Mouse (Mus musculus) adrenal gland, postnatal 4 days (tissue): ENCODE results near the gene Scn8a. TPM values are rescaled to one million over a fixed set of nuclear protein-coding genes. Genes with fewer than 3 reads are reported as not detected.

Experiments
- DNase-seq, 2 experiments: peaks; one replicate each; pipeline ENCODE4 v3.0.0; 2021 to 2022; ENCODE audit warnings: low spot score in 2 of 2, mixed read lengths in 2 of 2
- total RNA-seq, 2 experiments: library from RNA; stranded (reverse); gene quantifications; 2 replicates each; pipeline ENCODE4 v1.2.3; 2021

Scn8a gene
- total RNA-seq, 2 experiments from 2014 or later: 10.9 to 13.6 TPM

DNA sequence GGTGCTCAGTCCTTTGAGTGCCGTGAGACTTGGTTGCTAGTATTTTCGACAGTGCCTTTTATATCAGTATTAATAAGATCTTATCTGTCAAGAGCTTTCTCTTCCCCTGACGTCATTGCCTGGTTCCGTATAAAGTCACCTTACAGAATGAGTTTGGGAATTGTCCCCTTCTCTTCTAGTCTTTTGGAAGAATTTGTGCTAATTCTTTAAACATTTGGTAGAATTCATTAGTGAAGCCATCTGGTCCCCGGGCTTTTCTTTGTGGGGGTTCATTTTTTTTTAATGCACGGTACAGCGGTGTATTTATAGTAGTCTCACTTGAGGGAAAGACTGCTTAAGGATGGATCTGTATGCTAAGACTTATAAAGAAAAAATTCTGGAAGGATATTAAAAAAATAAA, 84.3 kb downstream of the Scn8a start:
- no peak for DNase-seq

DNA sequence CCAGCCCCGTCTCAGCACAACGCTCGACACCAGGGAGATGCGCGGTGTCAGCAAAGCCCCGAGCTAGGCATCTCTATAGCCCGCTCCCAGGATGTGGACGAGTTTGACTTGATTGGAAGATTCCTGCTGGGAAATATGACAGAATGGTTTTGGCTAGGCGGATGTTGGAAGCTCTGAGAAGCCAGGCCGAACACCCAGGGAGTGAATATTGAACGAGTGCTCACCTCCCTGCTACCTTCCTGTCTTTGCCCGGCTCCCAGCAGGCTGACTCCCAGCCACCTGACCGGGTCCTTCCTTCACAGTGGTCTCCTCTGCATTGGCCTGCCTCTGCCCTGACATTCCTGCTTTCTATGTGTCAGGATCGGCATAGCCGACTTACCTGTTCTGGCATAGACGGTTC, 85.1 kb downstream of the Scn8a start:
- no peak for DNase-seq

GRCm38 (mm10) chr15:100960958-100961357, 91.3 kb downstream of the Scn8a start:
- DNase-seq: no peak

DNA sequence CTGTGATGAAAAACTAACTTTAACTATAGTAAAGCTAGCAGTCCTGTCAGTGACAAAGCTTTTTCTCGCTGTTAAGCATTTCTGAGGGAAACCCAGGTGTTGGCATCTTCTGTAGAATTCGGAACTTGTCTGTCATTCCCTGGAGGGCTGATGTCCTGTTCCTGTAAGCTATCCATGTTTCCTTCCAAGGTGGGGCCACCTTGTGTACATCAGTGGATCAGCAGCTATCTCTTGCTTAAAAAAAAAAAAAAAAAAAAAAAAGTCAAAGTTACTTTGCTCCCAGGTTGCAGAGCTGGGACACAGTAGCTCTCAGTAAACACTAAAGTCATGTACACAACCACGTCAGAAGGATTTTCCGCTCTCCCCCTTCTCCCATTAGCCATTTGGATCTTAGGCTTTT, 91.9 kb downstream of the Scn8a start:
- no peak for DNase-seq

- DNase-seq: no peak
These were observed 101.8 kb downstream of the Scn8a start for GRCm38 (mm10) chr15:100971443-100971842.

GRCm38 (mm10) chr15:100972795-100973194, 103.1 kb downstream of the Scn8a start:
- no peak for DNase-seq

DNA sequence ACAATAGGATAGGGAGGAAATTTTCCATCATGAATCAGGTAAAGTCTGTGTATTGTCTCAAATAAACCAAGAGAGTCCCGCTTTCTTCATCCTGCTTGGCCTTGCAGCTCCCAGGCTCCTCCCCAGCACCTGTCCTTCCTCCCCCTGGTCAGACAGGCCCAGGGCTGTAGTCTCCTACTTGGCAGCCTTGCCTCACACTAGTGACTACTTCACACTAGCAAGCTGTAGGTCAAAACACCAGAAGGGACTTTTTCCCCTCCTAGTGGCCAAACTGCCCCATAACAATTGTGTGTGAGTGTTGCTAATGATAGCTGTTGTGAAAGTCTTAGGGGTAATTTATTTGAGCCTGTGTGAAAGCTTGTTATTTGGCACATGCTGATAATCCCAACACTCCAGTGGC, 105.0 kb downstream of the Scn8a start:
- no peak for DNase-seq

GRCm38 (mm10) chr15:100983427-100984153, 113.9 kb downstream of the Scn8a start:
- peak; percentile 8 to 28 for DNase-seq

- no peak for DNase-seq
These were observed 114.7 kb downstream of the Scn8a start for GRCm38 (mm10) chr15:100984154-100984893.

DNA sequence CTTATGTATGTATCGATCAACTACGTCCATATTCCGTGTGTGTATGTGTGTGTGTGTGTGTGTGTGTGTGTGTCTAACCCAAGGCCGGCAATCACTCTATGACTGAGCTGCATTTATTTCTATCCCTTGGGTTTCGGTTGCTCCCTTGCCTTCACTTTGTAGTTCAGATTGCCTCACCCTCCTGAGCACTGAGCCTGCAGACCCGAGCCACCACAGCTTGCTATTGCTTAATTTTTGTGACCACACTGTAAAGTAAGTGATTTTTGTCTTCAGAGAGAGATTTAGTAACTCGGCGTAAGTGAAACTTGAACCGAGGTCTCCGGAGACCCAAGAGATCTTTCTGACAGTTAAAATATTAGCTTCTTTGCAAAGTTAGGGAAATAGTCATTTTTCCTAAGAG, 116.8 kb downstream of the Scn8a start:
- no peak for DNase-seq

DNA sequence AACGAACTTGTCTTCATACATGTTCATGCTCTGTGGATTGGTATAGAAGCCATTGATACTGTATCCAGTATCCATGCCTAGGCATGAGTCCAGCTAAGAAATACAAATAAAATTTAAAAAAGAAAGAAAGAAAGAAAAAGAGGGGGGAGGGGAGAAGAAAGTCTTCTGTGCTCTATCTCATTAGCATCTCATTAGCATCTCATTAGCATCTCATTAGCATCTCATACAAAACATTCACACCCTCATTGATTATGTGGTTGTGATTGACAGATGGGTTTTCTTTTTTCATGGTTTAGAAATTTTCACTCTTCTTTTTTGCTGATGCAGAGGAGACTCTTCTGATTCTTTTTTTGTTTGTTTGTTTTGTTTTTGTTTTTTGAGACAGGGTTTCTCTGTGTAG, 117.4 kb downstream of the Scn8a start:
- DNase-seq: no peak

DNA sequence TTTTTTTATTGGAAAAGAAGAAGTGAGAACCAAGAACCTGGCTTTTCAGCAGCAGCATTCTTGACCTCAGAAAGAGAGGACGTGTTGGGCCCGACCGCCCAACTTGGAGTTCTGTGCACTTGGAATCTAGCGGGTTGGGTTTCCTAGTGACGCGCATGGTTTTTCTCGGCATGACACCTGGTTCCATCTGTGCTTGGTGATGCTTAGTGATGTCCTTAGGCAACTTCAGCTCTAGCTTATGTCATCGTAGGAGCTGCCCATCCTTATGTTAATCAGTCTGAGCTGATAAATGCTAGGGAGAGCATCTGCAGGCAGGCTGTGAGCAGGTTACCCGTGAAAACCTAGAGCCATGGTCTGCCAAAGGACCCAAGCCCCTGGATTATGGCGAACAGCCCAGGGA, 120.6 kb downstream of the Scn8a start:
- no peak for DNase-seq

- no peak for DNase-seq
These were observed 127.4 kb downstream of the Scn8a start for GRCm38 (mm10) chr15:100997090-100997489.

GRCm38 (mm10) chr15:101001685-101002084, 132.0 kb downstream of the Scn8a start:
- DNase-seq: no peak

DNA sequence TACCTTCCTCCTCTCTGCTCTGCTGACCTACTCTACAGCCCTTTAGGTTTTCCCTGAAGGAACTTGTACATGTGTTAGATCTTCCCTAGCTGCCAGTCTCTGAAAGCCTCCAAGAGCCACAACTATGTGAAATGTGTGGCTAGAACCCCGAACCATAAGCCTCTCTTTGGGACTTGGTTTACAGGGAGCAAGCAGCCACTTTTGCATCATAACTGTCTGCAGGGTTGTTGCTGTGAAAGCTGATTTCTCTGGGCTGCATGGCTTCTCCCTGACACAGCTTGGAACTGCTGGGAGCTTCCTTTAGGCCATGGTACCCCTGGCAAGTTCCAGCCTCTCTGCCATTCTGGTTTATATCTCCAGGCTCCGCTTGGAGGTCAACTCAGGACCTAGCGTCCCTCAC, 132.8 kb downstream of the Scn8a start:
- DNase-seq: no peak

DNA sequence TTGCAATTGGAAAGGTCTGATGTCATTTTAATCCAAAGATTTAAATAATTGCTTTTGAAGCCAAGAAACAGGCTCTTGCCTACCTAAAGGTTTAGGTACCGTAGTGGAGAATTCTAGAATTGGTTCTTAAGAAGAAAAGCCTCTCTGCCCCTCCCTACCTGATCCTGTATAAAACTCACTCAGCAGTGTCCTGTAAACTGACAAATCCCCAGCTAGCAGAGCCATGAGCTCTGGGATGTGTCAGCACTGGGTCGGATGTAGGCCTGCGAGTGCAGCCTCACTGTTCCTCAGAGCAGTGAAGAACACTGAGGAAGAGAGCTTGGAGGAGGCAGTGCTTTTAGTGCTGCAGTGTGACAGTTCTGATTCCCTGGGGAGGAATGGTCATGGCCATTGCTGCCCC, 134.9 kb downstream of the Scn8a start:
- DNase-seq: no peak

DNA sequence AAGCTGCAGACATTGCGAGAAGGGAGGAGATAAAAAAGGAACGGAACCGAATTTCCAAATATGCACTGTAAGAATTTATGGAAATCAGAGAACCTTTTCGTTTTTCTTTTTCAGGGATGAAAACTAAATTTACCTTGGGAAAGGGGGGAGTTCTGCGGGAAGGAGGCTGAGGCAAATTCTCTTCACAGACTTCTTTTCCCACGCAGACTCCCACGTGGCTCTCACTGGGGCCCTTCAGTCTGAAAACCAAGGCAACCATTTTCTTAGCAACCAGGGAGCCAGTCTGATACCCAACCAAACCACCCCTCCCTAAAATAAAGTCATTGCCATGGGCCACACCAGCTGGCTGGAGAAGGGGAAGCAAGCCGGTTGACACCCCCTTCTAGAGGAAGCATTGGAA, 136.1 kb downstream of the Scn8a start:
- no peak for DNase-seq

DNA sequence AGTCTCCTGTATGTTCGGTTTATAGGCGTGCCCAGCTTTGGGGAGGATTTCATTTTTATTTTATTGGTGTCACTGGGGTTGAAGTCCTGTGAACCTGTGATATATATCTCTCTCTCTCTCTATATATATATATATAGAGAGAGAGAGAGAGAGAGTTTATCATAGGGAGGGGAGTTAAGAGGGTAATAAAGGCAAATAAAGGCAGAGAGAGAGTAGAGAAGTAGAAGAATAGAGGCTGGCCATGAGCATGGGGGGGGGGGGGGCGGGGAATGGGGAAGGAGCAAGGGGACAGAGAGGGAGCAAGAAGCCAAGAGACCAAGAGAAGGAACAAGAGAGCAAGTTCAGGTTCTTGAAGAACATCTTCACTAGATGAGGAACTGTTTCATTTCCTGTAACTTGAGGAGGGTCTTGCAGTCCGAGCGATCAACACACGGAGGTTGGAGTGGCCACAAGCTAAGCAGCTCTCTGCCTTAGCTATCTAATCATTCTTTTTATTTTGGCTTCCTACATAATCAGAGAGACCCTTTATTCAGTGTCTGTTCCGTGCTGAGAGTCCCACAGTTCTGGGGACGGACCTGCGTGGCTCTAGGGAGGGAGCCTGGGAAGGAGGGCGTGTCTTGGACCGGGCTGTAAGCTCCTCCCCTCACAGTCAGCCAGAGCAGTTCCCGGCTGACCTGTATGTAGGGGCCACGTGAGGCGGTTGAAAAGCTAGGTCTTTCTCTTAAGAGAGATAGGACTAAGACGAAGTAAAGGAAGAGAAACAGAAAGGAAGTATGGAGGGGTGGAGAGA, 136.8 kb downstream of the Scn8a start:
- DNase-seq: no peak

DNA sequence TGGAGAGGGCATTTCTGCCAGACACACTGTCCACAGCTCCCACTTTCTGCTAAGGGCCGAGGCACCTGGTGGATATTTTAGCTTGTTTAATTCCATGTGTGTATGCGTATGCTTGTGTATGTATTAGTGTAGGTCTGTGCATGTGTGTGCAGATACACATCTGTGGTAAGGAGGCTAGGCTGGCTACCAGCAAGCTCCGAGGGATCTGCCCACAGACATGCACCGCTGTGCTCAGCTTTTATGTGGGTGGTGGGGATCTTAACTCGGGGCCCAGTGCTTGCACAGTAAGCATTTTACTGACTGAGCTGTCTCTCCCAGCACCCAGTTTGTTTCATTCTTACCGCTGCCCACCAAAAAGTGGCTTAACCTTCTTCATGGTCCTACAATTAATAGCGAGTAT, 137.6 kb downstream of the Scn8a start:
- DNase-seq: no peak

GRCm38 (mm10) chr15:101008386-101009010, 138.8 kb downstream of the Scn8a start:
- no peak for DNase-seq

GRCm38 (mm10) chr15:101011352-101011751, 141.7 kb downstream of the Scn8a start:
- no peak for DNase-seq

DNA sequence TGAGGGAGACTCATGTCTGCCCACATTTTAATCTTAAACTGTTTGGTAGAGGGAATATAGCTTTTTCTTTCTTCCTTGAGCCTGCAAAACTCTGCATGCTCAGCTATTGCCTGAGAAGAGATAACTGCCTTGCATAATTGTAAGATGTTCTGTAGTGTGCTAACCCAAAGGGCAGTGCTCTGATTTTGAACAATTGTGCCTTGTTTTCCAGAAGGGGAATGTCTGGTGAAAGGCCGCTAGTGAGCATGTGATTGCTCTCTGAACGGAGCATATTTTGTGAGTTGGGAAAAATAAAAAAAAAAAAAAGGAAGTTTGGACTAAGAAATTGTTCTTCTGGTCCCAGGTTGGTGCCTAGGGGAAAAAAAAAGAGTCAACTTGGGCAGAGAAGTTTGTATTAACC, 159.3 kb downstream of the Scn8a start:
- no peak for DNase-seq
